Mouse (Mus musculus) MEL (cell line): ENCODE measurements around the gene Tnnt2.

Experiments
- CTCF ChIP-seq, 3 experiments: IDR thresholded peaks in 2 of 3; conservative IDR thresholded peaks in 1 of 3; 2 replicates each; pipeline ENCODE4 v1.5.1; 2011 to 2012; ENCODE audit warnings: low read length in 3 of 3, low read depth in 2 of 3, mild to moderate bottlenecking in 2 of 3, improper control_type of control experiment in 1 of 3, inconsistent platforms in 1 of 3, mixed read lengths in 1 of 3, moderate library complexity in 1 of 3; ENCODE audit not compliant: control insufficient read depth in 1 of 3, insufficient read depth in 1 of 3, poor library complexity in 1 of 3, severe bottlenecking in 1 of 3
- EP300 ChIP-seq, 2 experiments: IDR thresholded peaks; 2 replicates each; pipeline ENCODE4 v1.6.1; 2011; ENCODE audit warnings: improper control_type of control experiment in 2 of 2, low read length in 2 of 2, low read depth in 1 of 2, mild to moderate bottlenecking in 1 of 2
- POLR2A ChIP-seq, 2 experiments: IDR thresholded peaks; 2 replicates each; pipeline ENCODE4 v1.6.1; 2011 to 2012; ENCODE audit warnings: low read length in 2 of 2, mild to moderate bottlenecking in 2 of 2, control low read depth in 1 of 2, improper control_type of control experiment in 1 of 2, low read depth in 1 of 2, moderate library complexity in 1 of 2; ENCODE audit not compliant: control insufficient read depth in 1 of 2, insufficient read depth in 1 of 2, poor library complexity in 1 of 2
- RCOR1 ChIP-seq: IDR thresholded peaks from 2 replicates; pipeline ENCODE4 v1.6.1; 2012; ENCODE audit warnings: low read depth, mild to moderate bottlenecking, inconsistent platforms, low read length, improper control_type of control experiment
- TCF12 ChIP-seq: IDR thresholded peaks from 2 replicates; pipeline ENCODE4 v1.6.1; 2014; ENCODE audit warnings: low read depth, mild to moderate bottlenecking, inconsistent platforms, low read length, improper control_type of control experiment, moderate library complexity

GRCm38 (mm10) chr1:135861091-135861490 lies 24.9 kb downstream of the Tnnt2 start:
- TF ChIP-seq RCOR1 (no peak), TCF12 (no peak), EP300 (IDR thresholded peaks at IDR 0.05; ENCODE audit: low read depth in 1 of 2, low read length in 2 of 2) (no peak), POLR2A (IDR thresholded peaks at IDR 0.05; ENCODE audit: control insufficient read depth in 1 of 2, insufficient read depth in 1 of 2, low read depth in 1 of 2, low read length in 2 of 2, poor library complexity in 1 of 2) (no peak), CTCF (IDR thresholded peaks at IDR 0.05 in 2 of 3, conservative IDR thresholded peaks at IDR 0.05 in 1 of 3; ENCODE audit: control insufficient read depth in 1 of 3, insufficient read depth in 1 of 3, low read depth in 2 of 3, low read length in 3 of 3, poor library complexity in 1 of 3, severe bottlenecking in 1 of 3) (no peak)
